Mouse (Mus musculus) small intestine, adult 10 weeks (tissue): ENCODE data around the gene Gm8267. TPM values are rescaled to one million over a fixed set of nuclear protein-coding genes. Genes with fewer than 3 reads are reported as not detected.

Experiments
- polyA plus RNA-seq: library from polyadenylated mRNA; stranded (reverse); fragments of 350-450 nt; fragmentation: Illumina TruSeq; extraction: RNeasy Lipid Tissue Mini Kit (QIAGEN cat#74804); gene quantifications from one replicate; pipeline ENCODE4 v1.2.3, GENCODE M21; 2014; ENCODE audit warnings: low replicate concordance

Gene Gm8267
- polyA plus RNA-seq = not detected

GRCm38 (mm10) chr14:44750240-44750639 lies at the start of gene Gm8267:
Gene Gm8267 (minus strand): TSS chr14:44750340.

GRCm38 (mm10) chr14:44706356-44706755 lies 43.8 kb downstream of the Gm8267 start, which contains the start of gene Gm8257:
Gene Gm8257 (minus strand): TSS chr14:44706456.

Other genes with a start within 250 kb of the Gm8267 start
- not detected for gene Gm17093, start 232.1 kb downstream of the Gm8267 start, polyA plus RNA-seq
- not detected for gene Gm8247, start 167.2 kb downstream of the Gm8267 start, polyA plus RNA-seq
- not detected for gene Gm5624, start 122.4 kb downstream of the Gm8267 start, polyA plus RNA-seq
- gene Gm8257, start 43.9 kb downstream of the Gm8267 start, polyA plus RNA-seq = not detected
- gene Ptgdr, start 109.0 kb upstream of the Gm8267 start, polyA plus RNA-seq = 2.3 TPM
- 2.5 TPM for gene Ptger2, start 237.9 kb upstream of the Gm8267 start, polyA plus RNA-seq